Mouse (Mus musculus) lung, embryonic 15.5 days (tissue): ENCODE data around the gene Frrs1. TPM values are rescaled to one million over a fixed set of nuclear protein-coding genes. Genes with fewer than 3 reads are reported as not detected.

Experiments
- ATAC-seq: fragments of 200-750 bp; cut with Nextera tagmentation; 2 replicates; pipeline ENCODE4 v1.8.0; 2017; ENCODE audit warnings: moderate number of reproducible peaks, borderline replicate concordance; ENCODE audit not compliant: low FRiP score, low TSS enrichment; ENCODE audit errors: extremely low read depth
- H3K27ac ChIP-seq: fragments of 300-500 bp; sonication (generic); 2 replicates; pipeline ENCODE4 v1.5.1; 2015; ENCODE audit warnings: moderate library complexity, mild to moderate bottlenecking, inconsistent platforms
- H3K27me3 ChIP-seq: fragments of 300-500 bp; sonication (generic); 2 replicates; pipeline ENCODE4 v1.6.1; 2015; ENCODE audit warnings: inconsistent platforms
- H3K36me3 ChIP-seq: fragments of 300-500 bp; sonication (generic); 2 replicates; pipeline ENCODE4 v1.6.1; 2015; ENCODE audit warnings: inconsistent platforms
- H3K4me1 ChIP-seq: fragments of 300-500 bp; sonication (generic); 2 replicates; pipeline ENCODE4 v1.6.1; 2015; ENCODE audit warnings: inconsistent platforms
- H3K4me2 ChIP-seq: fragments of 300-500 bp; sonication (generic); 2 replicates; pipeline ENCODE4 v1.6.1; 2015; ENCODE audit warnings: inconsistent platforms, mild to moderate bottlenecking, moderate library complexity
- H3K4me3 ChIP-seq: fragments of 300-500 bp; sonication (generic); 2 replicates; pipeline ENCODE4 v1.5.1; 2015; ENCODE audit warnings: mild to moderate bottlenecking, inconsistent platforms
- H3K9ac ChIP-seq: fragments of 300-500 bp; sonication (generic); 2 replicates; pipeline ENCODE4 v1.6.1; 2015; ENCODE audit warnings: inconsistent platforms
- H3K9me3 ChIP-seq: fragments of 300-500 bp; sonication (generic); 2 replicates; pipeline ENCODE4 v1.6.1; 2016; ENCODE audit warnings: inconsistent platforms
- WGBS: fragments of 180-500 bp; shearing (Covaris S2); methylation state at CpG from one replicate; pipeline ENCODE4 v1.1.7; 2015; 5-methylcytosine and 5-hydroxymethylcytosine counted together
- polyA plus RNA-seq: library from polyadenylated mRNA; unstranded; fragments of >200 nt; fragmentation: Nextera tagmentation; extraction: Ambion mirVana; gene quantifications from 2 replicates; pipeline ENCODE4 v1.2.1, GENCODE M21; 2015

Frrs1 gene
- polyA plus RNA-seq, 1 experiment from 2014 or later = 8.7 TPM

GRCm38 (mm10) chr3:116884941-116885340 lies 25.7 kb downstream of the Frrs1 start:
- ATAC-seq = no peak
- Histone ChIP-seq H3K4me1 (no peaks in the 10 kb centered on the region), H3K27me3 (peaks cover 20% of the 10 kb centered on the region; the same call in 1 of the 2 replicates), H3K36me3 (no peaks in the 10 kb centered on the region), H3K27ac (no peak overlapping the region), H3K4me3 (no peak overlapping the region), H3K9ac (no peak overlapping the region), H3K4me2 (no peak overlapping the region), H3K9me3 (no peaks in the 10 kb centered on the region)
- 81% methylated on average over 8 of the region's 8 CpGs for whole genome bisulfite sequencing

- H3K9me3 ChIP-seq = no peaks in the 10 kb centered on the region
- H3K4me2 ChIP-seq = no peak overlapping the region
- H3K9ac ChIP-seq = no peak overlapping the region
- no peak overlapping the region for H3K27ac ChIP-seq
- no peak overlapping the region for H3K4me3 ChIP-seq
- no peaks in the 10 kb centered on the region for H3K4me1 ChIP-seq
- H3K27me3 ChIP-seq = peaks cover 10% of the 10 kb centered on the region; the same call in 1 of the 2 replicates
- no peak for ATAC-seq
- WGBS = 77% methylated on average over 7 of the region's 7 CpGs
- H3K36me3 ChIP-seq = no peaks in the 10 kb centered on the region; the same call in 1 of the 2 replicates
Measured at GRCm38 (mm10) chr3:116889358-116889757, 30.1 kb downstream of the Frrs1 start.

GRCm38 (mm10) chr3:116890576-116890975 lies 31.3 kb downstream of the Frrs1 start:
- ATAC-seq = no peak
- WGBS = 97% methylated on average over 4 of the region's 4 CpGs
- H3K27ac ChIP-seq = no peak overlapping the region

GRCm38 (mm10) chr3:116891436-116892205 lies 32.4 kb downstream of the Frrs1 start:
- 88% methylated on average over 17 of the region's 17 CpGs for WGBS
- Histone ChIP-seq H3K4me3 (no peak overlapping the region), H3K4me1 (no peaks in the 10 kb centered on the region), H3K27ac (no peak overlapping the region), H3K9me3 (no peaks in the 10 kb centered on the region), H3K4me2 (no peak overlapping the region), H3K9ac (no peak overlapping the region), H3K27me3 (no peaks in the 10 kb centered on the region), H3K36me3 (no peaks in the 10 kb centered on the region; the same call in 1 of the 2 replicates)
- no peak for ATAC-seq

More at GRCm38 (mm10) chr3:116890576-116890975, 31.3 kb downstream of the Frrs1 start:
- Histone ChIP-seq H3K27me3 (peaks cover 2% of the 10 kb centered on the region; the same call in 1 of the 2 replicates), H3K9ac (no peak overlapping the region), H3K4me3 (no peak overlapping the region), H3K36me3 (no peaks in the 10 kb centered on the region; the same call in 1 of the 2 replicates), H3K4me1 (no peaks in the 10 kb centered on the region), H3K4me2 (no peak overlapping the region), H3K9me3 (no peaks in the 10 kb centered on the region)

- no peak overlapping the region for H3K4me3 ChIP-seq
- WGBS = 90% methylated on average over 6 of the region's 6 CpGs
Measured at GRCm38 (mm10) chr3:116892206-116892563, 32.9 kb downstream of the Frrs1 start.

GRCm38 (mm10) chr3:116892872-116893271 lies 33.6 kb downstream of the Frrs1 start:
- Histone ChIP-seq H3K4me3 (no peak overlapping the region), H3K27me3 (no peaks in the 10 kb centered on the region), H3K9me3 (no peaks in the 10 kb centered on the region), H3K27ac (no peak overlapping the region), H3K4me1 (no peaks in the 10 kb centered on the region), H3K9ac (no peak overlapping the region), H3K4me2 (no peak overlapping the region), H3K36me3 (no peaks in the 10 kb centered on the region; the same call in 1 of the 2 replicates)
- WGBS = 69% methylated on average over 9 of the region's 9 CpGs
- no peak for ATAC-seq

More at GRCm38 (mm10) chr3:116892206-116892563, 32.9 kb downstream of the Frrs1 start:
- H3K4me1 ChIP-seq = no peaks in the 10 kb centered on the region
- H3K27ac ChIP-seq = no peak overlapping the region
- H3K9me3 ChIP-seq = no peaks in the 10 kb centered on the region
- H3K27me3 ChIP-seq = no peaks in the 10 kb centered on the region
- no peak overlapping the region for H3K9ac ChIP-seq
- no peak overlapping the region for H3K4me2 ChIP-seq
- no peak for ATAC-seq
- no peaks in the 10 kb centered on the region; the same call in 1 of the 2 replicates for H3K36me3 ChIP-seq

- Histone ChIP-seq H3K4me3 (no peak overlapping the region), H3K4me1 (no peaks in the 10 kb centered on the region), H3K4me2 (no peak overlapping the region), H3K36me3 (no peaks in the 10 kb centered on the region), H3K27me3 (no peaks in the 10 kb centered on the region), H3K9me3 (no peaks in the 10 kb centered on the region), H3K27ac (no peak overlapping the region), H3K9ac (no peak overlapping the region)
- WGBS = 21% methylated on average over 6 of the region's 6 CpGs
- no peak for ATAC-seq
Measured at GRCm38 (mm10) chr3:116904158-116904557, 44.9 kb downstream of the Frrs1 start.

- H3K4me1 ChIP-seq = no peaks in the 10 kb centered on the region
- WGBS = 82% methylated on average over 16 of the region's 16 CpGs
- H3K27me3 ChIP-seq = no peaks in the 10 kb centered on the region
- H3K4me3 ChIP-seq = no peak overlapping the region
- no peaks in the 10 kb centered on the region for H3K36me3 ChIP-seq
- H3K9ac ChIP-seq = no peak overlapping the region
- no peak overlapping the region for H3K4me2 ChIP-seq
- H3K9me3 ChIP-seq = no peaks in the 10 kb centered on the region
- ATAC-seq = no peak
- no peak overlapping the region for H3K27ac ChIP-seq
Measured at GRCm38 (mm10) chr3:116905898-116906297, 46.6 kb downstream of the Frrs1 start.

GRCm38 (mm10) chr3:116906596-116906995 lies 47.3 kb downstream of the Frrs1 start:
- 78% methylated on average over 9 of the region's 9 CpGs for WGBS
- Histone ChIP-seq H3K9me3 (no peaks in the 10 kb centered on the region), H3K27me3 (no peaks in the 10 kb centered on the region), H3K4me3 (no peak overlapping the region), H3K9ac (no peak overlapping the region), H3K4me2 (no peak overlapping the region), H3K4me1 (no peaks in the 10 kb centered on the region), H3K27ac (no peak overlapping the region), H3K36me3 (no peaks in the 10 kb centered on the region)
- no peak for ATAC-seq

- H3K9ac ChIP-seq = no peak overlapping the region
- H3K4me2 ChIP-seq = no peak overlapping the region
- H3K4me1 ChIP-seq = no peaks in the 10 kb centered on the region
- H3K9me3 ChIP-seq = no peaks in the 10 kb centered on the region
- ATAC-seq = no peak
- 76% methylated on average over 6 of the region's 6 CpGs for WGBS
- no peak overlapping the region for H3K27ac ChIP-seq
- no peaks in the 10 kb centered on the region for H3K36me3 ChIP-seq
- no peak overlapping the region for H3K4me3 ChIP-seq
- H3K27me3 ChIP-seq = no peaks in the 10 kb centered on the region
Measured at GRCm38 (mm10) chr3:116914374-116914773, 55.1 kb downstream of the Frrs1 start.

GRCm38 (mm10) chr3:116914931-116915330 lies 55.7 kb downstream of the Frrs1 start:
- H3K9ac ChIP-seq = no peak overlapping the region
- no peaks in the 10 kb centered on the region for H3K9me3 ChIP-seq
- no peaks in the 10 kb centered on the region for H3K27me3 ChIP-seq
- 62% methylated on average over 3 of the region's 3 CpGs for WGBS
- no peak overlapping the region for H3K4me3 ChIP-seq
- no peaks in the 10 kb centered on the region for H3K36me3 ChIP-seq
- no peak overlapping the region for H3K27ac ChIP-seq
- H3K4me1 ChIP-seq = no peaks in the 10 kb centered on the region
- no peak overlapping the region for H3K4me2 ChIP-seq
- no peak for ATAC-seq

GRCm38 (mm10) chr3:116917016-116917415 lies 57.8 kb downstream of the Frrs1 start:
- Histone ChIP-seq H3K9me3 (no peaks in the 10 kb centered on the region), H3K36me3 (no peaks in the 10 kb centered on the region), H3K9ac (no peak overlapping the region), H3K4me1 (no peaks in the 10 kb centered on the region), H3K27me3 (0 out of 2 replicates have a peak, but pooled peaks cover 3% of the 10 kb centered on the region), H3K4me3 (no peak overlapping the region), H3K27ac (no peak overlapping the region), H3K4me2 (no peak overlapping the region)
- no peak for ATAC-seq
- 85% methylated on average over 4 of the region's 4 CpGs for WGBS
